Mouse (Mus musculus): ENCODE data around the gene Nlrp6.

- TF ChIP-seq CTCF (IDR thresholded peaks at IDR 0.05; ENCODE audit: borderline replicate concordance, insufficient read depth, low read length): no peak
- no peak for TF ChIP-seq POLR2A (IDR thresholded peaks at IDR 0.05; ENCODE audit: low read depth, low read length)
These were observed 18.4 kb upstream of the Nlrp6 start for GRCm38 (mm10) chr7:140902036-140902875.

Data from embryonic fibroblast, embryonic 13.5 days (primary cell).